Mouse (Mus musculus) cerebellum, adult 9-10 months (tissue): ENCODE data around the gene Mrps31.

Source experiments
- DNase-seq: peaks from one replicate; pipeline ENCODE4 v3.0.0; 2022

The Mrps31 gene

DNA sequence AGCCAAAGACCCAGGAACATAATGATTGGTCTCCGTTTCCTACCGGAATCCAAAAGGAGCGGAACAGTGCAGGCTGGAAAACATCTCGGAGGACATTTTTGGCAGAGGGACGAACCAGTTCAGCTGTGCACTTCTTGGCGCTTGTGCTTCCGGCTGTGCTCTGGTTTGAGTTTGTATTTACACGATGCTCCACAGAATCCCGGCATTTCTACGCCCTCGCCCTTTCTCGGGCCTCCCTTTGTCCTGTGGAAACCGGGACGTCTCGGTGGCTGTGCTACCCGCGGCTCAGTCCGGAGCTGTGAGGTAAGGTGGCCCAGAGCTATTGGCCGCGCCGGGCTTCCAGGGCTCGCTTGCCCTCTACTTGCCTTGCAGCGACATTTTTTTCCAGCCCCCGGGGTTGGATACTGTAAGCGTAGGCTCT lies at the start of gene Mrps31:
TSS of gene Mrps31 (plus strand) at position 80 of the 421 bp plus-strand sequence.
- peak; percentile 91 for DNase-seq

GRCm38 (mm10) chr8:22376311-22376710 lies 34.9 kb upstream of the Mrps31 start:
- no peak for DNase-seq

GRCm38 (mm10) chr8:22376903-22377302 lies 34.3 kb upstream of the Mrps31 start:
- DNase-seq = no peak

- no peak for DNase-seq
Measured at GRCm38 (mm10) chr8:22380934-22381333, 30.2 kb upstream of the Mrps31 start.

GRCm38 (mm10) chr8:22382824-22383595 lies 28.2 kb upstream of the Mrps31 start:
- DNase-seq = no peak

DNA sequence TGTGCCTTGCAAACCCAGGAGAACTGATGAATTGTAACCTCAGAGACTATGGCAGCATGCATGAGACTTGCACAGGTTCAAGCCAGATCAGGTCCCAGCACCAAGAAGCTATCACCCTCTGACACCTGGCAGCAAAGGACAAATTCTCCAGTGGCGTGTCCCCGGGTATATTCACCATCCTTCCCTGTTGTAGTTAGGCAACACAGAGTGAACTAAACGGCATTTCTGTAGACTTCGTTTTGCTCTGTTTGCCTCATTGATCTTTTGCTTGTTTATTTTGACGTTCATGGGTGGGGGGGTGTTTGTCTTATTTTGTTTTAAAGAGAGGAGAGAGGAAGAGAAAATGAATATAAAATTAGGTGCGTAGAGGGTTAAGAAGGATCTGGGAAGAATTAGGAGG lies 26.0 kb upstream of the Mrps31 start:
- DNase-seq = no peak

DNA sequence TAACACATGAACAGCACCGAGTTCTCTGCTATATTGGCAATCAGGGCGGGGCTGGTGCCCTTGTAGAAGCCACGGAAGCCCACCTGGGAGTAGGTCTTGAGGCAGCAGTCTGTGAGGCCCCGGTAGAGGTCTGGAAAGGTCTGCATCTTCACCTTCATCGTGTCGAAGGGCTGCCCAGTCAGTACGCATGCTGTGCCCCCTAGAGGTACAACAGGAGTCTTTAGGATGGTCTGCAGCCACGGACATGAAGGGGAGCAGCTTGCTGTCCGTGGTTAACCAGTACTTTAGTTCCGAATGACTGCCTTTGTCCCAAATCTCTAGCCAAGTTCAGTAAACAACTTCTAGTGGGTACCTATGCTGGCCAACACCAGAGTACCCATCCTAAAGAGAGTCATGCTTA lies 21.3 kb upstream of the Mrps31 start:
- DNase-seq = no peak

GRCm38 (mm10) chr8:22390766-22391463 lies 20.2 kb upstream of the Mrps31 start:
- DNase-seq = no peak

- DNase-seq = no peak
Measured at GRCm38 (mm10) chr8:22394471-22394870, 16.7 kb upstream of the Mrps31 start.

DNA sequence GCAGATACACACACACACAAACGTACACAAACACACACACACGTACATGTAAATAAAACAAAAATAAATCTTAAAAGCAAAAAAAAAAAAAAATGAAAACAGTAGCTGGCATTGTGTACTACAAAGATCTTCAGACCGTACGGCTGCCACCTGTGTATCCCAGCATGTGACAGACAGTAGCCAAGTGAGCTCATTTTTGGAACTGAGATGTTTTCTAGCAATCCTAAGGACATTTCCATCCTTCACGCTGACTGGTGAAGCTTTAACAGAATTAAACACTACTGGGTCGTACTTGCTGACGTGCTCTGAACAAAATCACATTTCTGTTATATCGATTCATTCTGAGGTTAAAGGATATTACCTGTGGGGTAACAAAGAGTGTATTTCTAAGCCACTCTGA lies 15.9 kb upstream of the Mrps31 start:
- DNase-seq = peak; percentile 65

DNA sequence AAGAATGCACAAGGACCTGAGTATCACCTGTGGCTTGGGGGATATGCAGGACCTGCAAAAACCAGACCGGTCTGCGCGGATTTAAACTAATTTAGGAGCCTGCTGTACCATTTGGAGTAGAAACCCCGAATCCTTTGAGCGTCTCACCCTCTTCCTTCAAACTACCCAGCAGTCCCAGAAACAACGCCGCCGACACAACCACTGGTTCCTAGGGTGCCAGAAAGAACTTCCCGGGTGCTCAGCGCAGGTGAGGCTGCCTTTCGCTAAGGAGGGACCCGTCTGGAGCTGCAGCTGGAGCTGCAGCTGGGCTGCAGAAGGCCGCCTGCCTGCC lies 13.4 kb upstream of the Mrps31 start:
- peak; percentile 62 for DNase-seq

GRCm38 (mm10) chr8:22398142-22398951 lies 12.8 kb upstream of the Mrps31 start, which contains the start of gene Slc25a15:
Slc25a15 (minus strand) TSS chr8:22398597.
- DNase-seq = peak; percentile 88

DNA sequence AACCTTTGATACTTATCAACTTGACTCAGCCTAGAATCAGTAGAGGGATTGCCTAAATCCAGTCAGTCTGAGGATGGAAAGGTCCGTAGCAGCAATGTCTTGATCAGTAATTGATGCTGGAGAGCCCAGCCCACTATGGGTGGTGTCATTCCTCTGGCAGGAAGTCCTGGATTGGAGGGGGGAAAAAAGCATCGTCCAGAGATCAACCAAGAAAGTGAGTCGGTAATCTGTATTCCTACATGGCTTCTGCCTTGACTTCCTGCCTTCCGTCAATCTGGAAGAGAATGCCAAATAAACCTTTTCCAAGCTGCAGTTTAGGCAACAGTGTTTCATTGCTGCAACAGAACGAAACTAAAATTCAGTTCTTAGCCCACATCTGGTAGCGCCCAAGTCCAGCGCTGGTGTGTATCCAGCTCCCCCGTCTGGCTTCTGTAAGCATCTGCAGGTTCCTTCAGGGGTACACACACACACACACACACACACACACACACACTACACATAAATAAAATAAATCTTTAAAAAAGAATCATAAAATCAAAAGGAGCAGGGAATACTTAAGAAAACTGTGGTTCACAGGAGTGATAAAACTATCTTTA lies 11.8 kb upstream of the Mrps31 start:
- peak; percentile 52 for DNase-seq

GRCm38 (mm10) chr8:22400593-22400992 lies 10.6 kb upstream of the Mrps31 start:
- DNase-seq = no peak

- DNase-seq = no peak
Measured at GRCm38 (mm10) chr8:22403235-22403634, 7.9 kb upstream of the Mrps31 start.

DNA sequence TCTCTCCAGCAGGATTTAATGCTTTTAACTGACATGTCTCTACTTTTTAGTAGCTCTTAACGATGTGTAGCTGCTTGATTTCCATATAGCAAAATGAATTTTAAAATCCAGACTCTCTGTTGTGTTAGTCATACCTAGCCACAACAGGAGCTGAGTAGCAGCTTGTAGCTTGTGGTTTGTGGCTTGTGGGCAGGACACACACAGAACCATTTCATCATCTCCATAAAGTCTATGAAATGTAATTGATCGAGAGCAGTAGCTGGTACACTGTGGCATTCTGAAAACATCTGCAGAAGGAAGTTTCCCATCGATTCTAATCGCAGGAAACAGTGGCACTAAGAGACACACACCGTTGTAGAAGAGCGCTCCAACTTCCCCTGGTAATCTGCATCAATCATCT lies 5.4 kb upstream of the Mrps31 start:
- no peak for DNase-seq

DNA sequence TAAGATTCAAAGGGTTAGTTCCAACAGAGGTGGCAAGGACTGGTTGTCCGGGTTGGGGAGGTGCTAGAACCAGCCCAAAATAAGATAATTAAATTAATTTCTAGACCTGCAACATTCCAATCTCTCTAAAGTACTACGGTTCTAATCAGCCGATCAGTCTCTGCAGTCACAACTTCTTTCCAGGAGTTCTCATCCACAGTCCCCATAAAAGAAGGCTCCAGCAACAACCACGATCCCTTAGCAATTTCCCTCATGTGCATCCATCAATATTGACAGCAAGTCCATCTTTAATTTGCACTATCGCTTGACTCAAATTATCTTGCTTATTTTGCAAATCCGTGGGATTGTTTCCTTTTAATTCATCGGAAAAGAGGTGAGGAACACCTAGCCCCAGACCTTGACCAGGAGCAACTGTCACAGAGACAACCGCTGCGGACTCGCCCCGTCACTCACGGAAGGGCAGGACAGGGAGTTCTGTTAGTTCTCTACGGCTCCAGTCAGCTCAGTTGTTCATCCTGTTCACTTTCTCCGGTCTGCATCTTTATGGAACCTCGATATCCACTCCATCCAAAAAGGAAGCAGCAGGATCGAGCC lies 376 bp upstream of the Mrps31 start:
- DNase-seq = no peak

DNA sequence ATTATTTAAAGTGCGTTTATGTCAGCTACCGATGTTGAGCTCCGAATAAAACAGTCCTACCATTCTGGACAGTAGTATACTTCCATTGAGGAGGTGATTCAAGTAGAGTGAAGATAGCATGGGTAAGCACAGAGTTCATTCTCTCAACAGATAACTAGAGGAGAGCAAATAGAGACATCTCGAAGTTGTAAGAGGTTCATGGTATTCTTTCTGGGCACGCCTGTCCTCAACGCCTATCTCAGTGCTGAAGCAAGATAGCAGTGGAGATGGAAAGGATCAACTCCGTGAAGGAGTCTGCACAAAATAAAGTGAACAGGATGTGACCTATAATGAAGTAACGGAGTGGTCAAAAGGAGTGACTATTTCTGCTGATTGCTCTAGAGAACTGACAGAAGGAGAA lies 810 bp downstream of the Mrps31 start:
- DNase-seq = no peak
